Mouse (Mus musculus): ENCODE measurements around the gene Chl1.

DNA sequence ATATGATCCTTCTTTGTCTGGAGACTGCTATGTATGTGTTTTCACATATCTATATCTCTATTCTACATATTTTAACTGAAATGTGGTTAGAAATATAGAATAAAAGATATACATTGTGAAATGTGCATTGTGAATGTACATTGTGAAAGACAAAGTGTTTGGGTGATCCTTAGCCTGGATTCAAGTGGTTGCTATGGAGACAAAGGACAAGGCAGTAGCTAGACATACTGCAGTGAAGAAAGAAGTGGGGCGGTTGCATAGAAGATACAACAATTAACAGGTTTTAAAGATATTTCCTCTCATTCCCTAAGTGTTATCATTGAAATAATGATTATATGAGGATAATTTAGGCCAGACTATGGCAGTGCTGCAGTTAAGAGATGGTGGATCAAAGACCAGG, 146.4 kb downstream of the Chl1 start:
- TF ChIP-seq CTCF (conservative IDR thresholded peaks at IDR 0.05; ENCODE audit: low read length) (no peak), POU5F1 (IDR thresholded peaks at IDR 0.05; ENCODE audit: borderline replicate concordance, low read length) (no peak), NANOG (IDR thresholded peaks at IDR 0.05; ENCODE audit: borderline replicate concordance, low read length) (no peak)
